Mouse (Mus musculus) gastrocnemius, adult 2 months (tissue): ENCODE data around the gene Phlda1. TPM values are rescaled to one million over a fixed set of nuclear protein-coding genes. Genes with fewer than 3 reads are reported as not detected.

Source experiments
- DNase-seq: peaks from one replicate; pipeline ENCODE4 v3.0.0; 2022
- H3K27ac ChIP-seq: fragments of 200-600 bp; 2 replicates; pipeline ENCODE4 v1.8.1; 2022; ENCODE audit warnings: mild to moderate bottlenecking
- H3K4me3 ChIP-seq: fragments of 200-600 bp; 2 replicates; pipeline ENCODE4 v1.8.1; 2022; ENCODE audit warnings: mild to moderate bottlenecking, moderate library complexity
- CTCF ChIP-seq: fragments of 200-600 bp; IDR thresholded peaks from 2 replicates; pipeline ENCODE4 v1.8.1; 2022; ENCODE audit warnings: antibody characterized with exemption, mild to moderate bottlenecking, moderate library complexity
- intact Hi-C: fragments of 180-260 bp; cut with DNase I; formaldehyde crosslinking; loops from one replicate; pipeline ENCODE4 v1.15.1; 2025
- total RNA-seq, 2 experiments: library from RNA; stranded (reverse); gene quantifications; 2 replicates each; pipeline ENCODE4 v1.2.3; 2021

The Phlda1 gene
- total RNA-seq, 2 experiments from 2014 or later: 4.2 to 4.9 TPM

- peak overlapping the region; percentile 94 for H3K4me3 ChIP-seq
- peak; percentile 52 for TF ChIP-seq CTCF
- intact Hi-C loops: loop anchor here (5.0 kb wide), 1 partner anchor 40 kb away; no protein-coding TSS in a partner anchor
- peak overlapping the region; percentile 93 for H3K27ac ChIP-seq
- peak; percentile 74 for DNase-seq
Measured at GRCm38 (mm10) chr10:111507460-111508211, 1.6 kb downstream of the Phlda1 start.

- no peak for TF ChIP-seq CTCF
- intact Hi-C loops: loop anchor here (5.0 kb wide), 1 partner anchor 39 kb away; no protein-coding TSS in a partner anchor
- DNase-seq: no peak
- peak overlapping the region; percentile 94 for H3K4me3 ChIP-seq
- peak overlapping the region; percentile 93 for H3K27ac ChIP-seq
Measured at GRCm38 (mm10) chr10:111508324-111509080, 2.4 kb downstream of the Phlda1 start.

GRCm38 (mm10) chr10:111509103-111509784 lies 3.2 kb downstream of the Phlda1 start:
- peak overlapping the region; percentile 94 for H3K4me3 ChIP-seq
- intact Hi-C loops: loop anchor here (5.0 kb wide), 1 partner anchor 38 kb away; no protein-coding TSS in a partner anchor
- TF ChIP-seq CTCF: no peak
- H3K27ac ChIP-seq: peak overlapping the region; percentile 93
- no peak for DNase-seq

- no peak for DNase-seq
- H3K4me3 ChIP-seq: no peak overlapping the region; the same call in 1 of the 2 replicates
- no peak for TF ChIP-seq CTCF
- H3K27ac ChIP-seq: 0 out of 2 replicates have a peak overlapping the region, but pooled peaks have one; percentile 3
- intact Hi-C loops: loop anchor here (5.0 kb wide), 1 partner anchor 37 kb away; no protein-coding TSS in a partner anchor
Measured at GRCm38 (mm10) chr10:111509981-111510380, 3.9 kb downstream of the Phlda1 start.

- Histone ChIP-seq H3K4me3 (no peak overlapping the region), H3K27ac (peak overlapping the region; percentile 64)
- TF ChIP-seq CTCF: no peak
- intact Hi-C loops: no loop called here
- no peak for DNase-seq
Measured at GRCm38 (mm10) chr10:111510798-111511197, 4.7 kb downstream of the Phlda1 start.

- TF ChIP-seq CTCF: no peak
- H3K27ac ChIP-seq: peak overlapping the region; percentile 64
- intact Hi-C loops: no loop called here
- peak; percentile 51 for DNase-seq
- no peak overlapping the region for H3K4me3 ChIP-seq
Measured at GRCm38 (mm10) chr10:111512036-111512568, 6.0 kb downstream of the Phlda1 start.

GRCm38 (mm10) chr10:111514282-111514885 lies 8.3 kb downstream of the Phlda1 start:
- TF ChIP-seq CTCF: no peak
- intact Hi-C loops: no loop called here

GRCm38 (mm10) chr10:111515071-111516010 lies 9.3 kb downstream of the Phlda1 start:
- intact Hi-C loops: no loop called here
- peak; percentile 21 for DNase-seq
- Histone ChIP-seq H3K27ac (peak overlapping the region; percentile 63), H3K4me3 (peak overlapping the region; percentile 62)
- TF ChIP-seq CTCF: no peak

More at GRCm38 (mm10) chr10:111514282-111514885, 8.3 kb downstream of the Phlda1 start:
- H3K27ac ChIP-seq: no peak overlapping the region
- DNase-seq: no peak
- no peak overlapping the region for H3K4me3 ChIP-seq

GRCm38 (mm10) chr10:111516172-111516588 lies 10.1 kb downstream of the Phlda1 start:
- Histone ChIP-seq H3K27ac (peak overlapping the region; percentile 63), H3K4me3 (peak overlapping the region; percentile 62)
- DNase-seq: peak; percentile 72
- TF ChIP-seq CTCF: no peak
- intact Hi-C loops: no loop called here

- no peak for DNase-seq
- intact Hi-C loops: no loop called here
- no peak for TF ChIP-seq CTCF
- H3K4me3 ChIP-seq: no peak overlapping the region
- H3K27ac ChIP-seq: peak overlapping the region; percentile 63
Measured at GRCm38 (mm10) chr10:111516804-111517436, 10.8 kb downstream of the Phlda1 start.
